Mouse (Mus musculus) ES-Bruce4 (cell line): ENCODE measurements at regions not wholly inside any gene's neighbourhood (a gene's known extent, or its start where the extent isn't known, plus 50 kb on each side); places are given as distances from the start of the nearest gene placed in this dataset.

ENCODE experiments used
- H3K27ac ChIP-seq: 2 replicates; pipeline ENCODE4 v1.5.1; 2012; ENCODE audit warnings: low read length, inconsistent platforms; ENCODE audit not compliant: insufficient read depth
- H3K27me3 ChIP-seq: 2 replicates; pipeline ENCODE4 v1.6.1; 2012; ENCODE audit warnings: mild to moderate bottlenecking, low read length, inconsistent platforms; ENCODE audit not compliant: control insufficient read depth, poor library complexity, insufficient read depth, severe bottlenecking
- H3K36me3 ChIP-seq: 2 replicates; pipeline ENCODE4 v1.6.1; 2012; ENCODE audit warnings: inconsistent platforms, mild to moderate bottlenecking, low read length, moderate library complexity; ENCODE audit not compliant: control insufficient read depth, poor library complexity, insufficient read depth, severe bottlenecking
- H3K4me1 ChIP-seq: one replicate; pipeline ENCODE4 v1.8.1; 2011; ENCODE audit warnings: low read length; ENCODE audit not compliant: control insufficient read depth, insufficient read depth
- H3K4me3 ChIP-seq: 2 replicates; pipeline ENCODE4 v1.5.1; 2011; ENCODE audit warnings: low read depth, mild to moderate bottlenecking, low read length
- H3K9ac ChIP-seq: 2 replicates; pipeline ENCODE4 v1.6.1; 2012; ENCODE audit warnings: low read depth, mild to moderate bottlenecking, inconsistent platforms; ENCODE audit not compliant: poor library complexity, severe bottlenecking
- H3K9me3 ChIP-seq: replicated peaks from 2 replicates; pipeline ENCODE4 v1.6.1; 2012; ENCODE audit warnings: mild to moderate bottlenecking, low read length, inconsistent platforms; ENCODE audit not compliant: control insufficient read depth, poor library complexity, insufficient read depth, severe bottlenecking
- CTCF ChIP-seq: IDR thresholded peaks from one replicate; pipeline ENCODE4 v1.8.1; 2011; ENCODE audit warnings: low read depth, low read length
- EP300 ChIP-seq: IDR thresholded peaks from 2 replicates; pipeline ENCODE4 v1.6.1; 2011; ENCODE audit warnings: low read depth, low read length; ENCODE audit not compliant: insufficient read depth
- POLR2A ChIP-seq: IDR thresholded peaks from one replicate; pipeline ENCODE4 v1.8.1; 2011; ENCODE audit warnings: low read length; ENCODE audit not compliant: insufficient read depth

DNA sequence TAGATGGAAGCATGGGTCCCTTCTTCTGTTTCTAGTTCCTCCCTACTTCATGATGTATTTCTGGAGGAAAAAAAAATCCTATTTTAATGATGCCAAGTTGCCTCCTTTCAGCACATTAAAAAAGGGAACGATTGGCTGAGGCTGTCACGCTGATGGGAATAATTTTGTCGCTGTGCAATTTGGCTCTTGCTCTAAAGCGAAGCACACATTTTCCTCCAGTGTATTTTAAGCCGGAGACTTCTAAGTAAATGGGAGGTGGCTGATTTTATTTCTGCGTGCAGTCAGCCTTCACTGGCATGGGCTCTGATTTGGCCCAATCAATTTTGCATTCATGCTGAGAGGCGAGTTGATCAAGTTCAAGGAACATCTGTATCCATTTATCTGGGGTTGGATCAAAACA is 234.0 kb upstream of the Xylt1 start:
- no peaks in the 10 kb centered on the region for H3K4me1 ChIP-seq
- H3K4me3 ChIP-seq: no peak overlapping the region
- H3K9me3 ChIP-seq: no peaks in the 10 kb centered on the region
- no peak overlapping the region for H3K9ac ChIP-seq
- no peaks in the 10 kb centered on the region for H3K27me3 ChIP-seq
- TF ChIP-seq POLR2A (no peak), EP300 (no peak), CTCF (no peak)
- no peak overlapping the region for H3K27ac ChIP-seq
- H3K36me3 ChIP-seq: no peaks in the 10 kb centered on the region

GRCm38 (mm10) chr7:117150355-117150754 is 230.4 kb upstream of the Xylt1 start:
- TF ChIP-seq POLR2A: no peak
- TF ChIP-seq EP300: no peak
- TF ChIP-seq CTCF: no peak
- H3K9ac ChIP-seq: no peak overlapping the region
- no peak overlapping the region for H3K27ac ChIP-seq
- H3K4me1 ChIP-seq: no peaks in the 10 kb centered on the region
- H3K9me3 ChIP-seq: no peaks in the 10 kb centered on the region
- H3K36me3 ChIP-seq: no peaks in the 10 kb centered on the region
- H3K27me3 ChIP-seq: no peaks in the 10 kb centered on the region
- no peak overlapping the region for H3K4me3 ChIP-seq

GRCm38 (mm10) chr7:117153826-117154550 is 226.8 kb upstream of the Xylt1 start:
- Histone ChIP-seq H3K27me3 (no peaks in the 10 kb centered on the region), H3K9me3 (no peaks in the 10 kb centered on the region), H3K4me3 (no peak overlapping the region), H3K9ac (no peak overlapping the region), H3K27ac (no peak overlapping the region), H3K4me1 (no peaks in the 10 kb centered on the region), H3K36me3 (no peaks in the 10 kb centered on the region)
- TF ChIP-seq POLR2A (no peak), EP300 (no peak), CTCF (no peak)

GRCm38 (mm10) chr7:117161193-117161908 is 219.4 kb upstream of the Xylt1 start:
- no peak overlapping the region for H3K4me3 ChIP-seq
- H3K27me3 ChIP-seq: no peaks in the 10 kb centered on the region
- no peak overlapping the region for H3K9ac ChIP-seq
- no peaks in the 10 kb centered on the region for H3K4me1 ChIP-seq
- no peaks in the 10 kb centered on the region for H3K36me3 ChIP-seq
- no peak overlapping the region for H3K27ac ChIP-seq
- H3K9me3 ChIP-seq: no peaks in the 10 kb centered on the region
- TF ChIP-seq POLR2A (no peak), EP300 (no peak), CTCF (no peak)

GRCm38 (mm10) chr7:117174811-117175422 is 205.9 kb upstream of the Xylt1 start:
- Histone ChIP-seq H3K27me3 (no peaks in the 10 kb centered on the region), H3K4me1 (no peaks in the 10 kb centered on the region), H3K9ac (no peak overlapping the region), H3K27ac (no peak overlapping the region), H3K36me3 (no peaks in the 10 kb centered on the region), H3K4me3 (no peak overlapping the region), H3K9me3 (no peaks in the 10 kb centered on the region)
- TF ChIP-seq POLR2A (no peak), EP300 (no peak), CTCF (no peak)

GRCm38 (mm10) chr7:117184011-117184410 is 196.8 kb upstream of the Xylt1 start:
- no peak overlapping the region for H3K27ac ChIP-seq
- no peaks in the 10 kb centered on the region for H3K9me3 ChIP-seq
- H3K4me1 ChIP-seq: no peaks in the 10 kb centered on the region
- H3K4me3 ChIP-seq: no peak overlapping the region
- TF ChIP-seq EP300 (no peak), CTCF (no peak), POLR2A (no peak)
- H3K27me3 ChIP-seq: no peaks in the 10 kb centered on the region
- H3K36me3 ChIP-seq: no peaks in the 10 kb centered on the region
- no peak overlapping the region for H3K9ac ChIP-seq
